Mouse (Mus musculus) gastrocnemius, adult 2 months (tissue): ENCODE measurements around the gene Tulp1. TPM values are rescaled to one million over a fixed set of nuclear protein-coding genes. Genes with fewer than 3 reads are reported as not detected.

ENCODE experiments used
- DNase-seq: peaks from one replicate; pipeline ENCODE4 v3.0.0; 2022
- H3K27ac ChIP-seq: fragments of 200-600 bp; 2 replicates; pipeline ENCODE4 v1.8.1; 2022; ENCODE audit warnings: mild to moderate bottlenecking
- H3K4me3 ChIP-seq: fragments of 200-600 bp; 2 replicates; pipeline ENCODE4 v1.8.1; 2022; ENCODE audit warnings: mild to moderate bottlenecking, moderate library complexity
- CTCF ChIP-seq: fragments of 200-600 bp; IDR thresholded peaks from 2 replicates; pipeline ENCODE4 v1.8.1; 2022; ENCODE audit warnings: antibody characterized with exemption, mild to moderate bottlenecking, moderate library complexity
- intact Hi-C: fragments of 180-260 bp; cut with DNase I; formaldehyde crosslinking; loops from one replicate; pipeline ENCODE4 v1.15.1; 2025
- total RNA-seq, 2 experiments: library from RNA; stranded (reverse); gene quantifications; 2 replicates each; pipeline ENCODE4 v1.2.3; 2021

Gene Tulp1
- total RNA-seq, 2 experiments from 2014 or later, result not detected

DNA sequence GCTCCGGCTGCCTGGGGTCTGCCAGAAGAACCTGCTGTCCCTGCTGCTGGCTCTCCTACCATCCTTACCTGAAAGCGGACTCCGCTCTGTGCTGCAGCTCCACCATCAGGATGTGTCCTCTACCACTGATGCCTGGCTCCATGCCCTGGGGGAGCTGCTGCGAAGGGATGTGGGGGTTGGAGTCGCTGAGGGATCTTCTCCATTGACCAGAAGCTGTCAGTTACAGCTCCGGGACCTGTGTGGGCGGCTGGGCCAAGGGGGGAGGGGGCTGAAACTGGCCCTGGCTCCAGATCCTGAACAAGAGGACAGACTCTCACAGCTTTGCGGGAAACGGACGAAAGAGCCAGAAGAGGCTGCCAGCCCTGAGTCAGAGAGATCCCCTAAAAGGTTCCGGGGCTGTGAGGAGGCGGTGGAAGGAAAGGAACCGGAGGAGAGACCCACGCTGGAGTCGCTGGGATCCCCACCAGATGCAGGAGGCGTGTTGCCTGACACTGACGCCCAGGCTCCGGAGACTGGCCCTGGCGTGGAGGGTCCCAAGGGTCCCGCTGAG lies 49.3 kb downstream of the Tulp1 start:
- Histone ChIP-seq H3K27ac (no peak overlapping the region), H3K4me3 (no peak overlapping the region)
- no peak for TF ChIP-seq CTCF
- no peak for DNase-seq
- intact Hi-C loops, result no loop called here

DNA sequence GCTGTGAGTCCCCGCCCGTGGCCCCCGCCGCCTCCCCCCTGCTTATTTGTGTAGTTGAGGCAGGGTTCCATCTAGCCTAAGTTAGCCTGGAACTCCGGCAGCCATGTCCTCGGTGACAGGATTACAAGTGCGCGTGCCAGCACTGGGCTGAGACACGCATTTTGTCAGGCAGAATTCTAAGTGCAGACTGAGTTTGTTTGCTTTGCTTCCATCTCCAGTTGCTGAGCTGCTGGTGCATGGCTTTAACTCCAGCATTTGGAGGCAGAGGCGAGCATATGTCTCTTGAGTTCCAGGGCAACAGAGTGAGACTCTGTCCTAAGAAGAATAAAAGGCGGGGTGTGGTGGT lies 51.2 kb downstream of the Tulp1 start:
- H3K27ac ChIP-seq, result peak overlapping the region; percentile 96
- intact Hi-C loops, result no loop called here
- TF ChIP-seq CTCF, result no peak
- peak overlapping the region; percentile 95 for H3K4me3 ChIP-seq
- DNase-seq, result peak; percentile 66

DNA sequence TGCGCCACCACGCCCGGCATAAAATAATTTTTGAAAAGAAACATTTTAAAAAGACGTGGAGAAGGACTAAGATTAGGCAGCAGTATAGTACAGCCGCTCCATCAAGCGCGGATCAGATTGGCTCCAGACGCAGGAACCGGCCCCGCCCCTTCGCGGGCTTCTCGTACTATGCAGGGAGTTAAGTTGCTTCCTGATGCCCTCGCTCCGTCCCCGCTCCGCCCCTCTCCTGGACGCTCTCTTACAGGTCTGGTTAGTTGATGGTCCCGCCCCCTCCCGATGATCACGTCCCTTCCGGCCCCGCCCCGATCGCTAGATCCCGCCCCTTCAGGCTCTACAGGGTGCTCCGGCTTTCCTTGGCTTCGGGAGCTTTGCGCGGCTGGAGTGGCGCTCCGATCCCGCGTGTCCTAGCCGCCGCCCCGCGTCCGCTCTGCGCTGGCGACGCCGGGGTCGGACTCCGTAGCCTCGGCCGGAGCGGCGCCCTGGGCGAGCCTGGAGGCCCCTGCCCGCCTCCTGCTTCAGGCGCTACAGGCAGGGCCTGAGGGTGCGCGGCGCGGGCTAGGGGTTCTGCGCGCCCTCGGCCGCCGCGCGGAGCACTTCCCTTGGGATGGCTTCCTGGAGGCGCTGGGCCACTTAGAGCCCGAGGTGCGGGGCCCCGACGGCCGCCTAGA lies 51.7 kb downstream of the Tulp1 start, which contains the start of gene Fance:
TSS of gene Fance (plus strand) at position 308 of the 668 bp plus-strand sequence.
- peak; percentile 98 for DNase-seq
- no peak for TF ChIP-seq CTCF
- Histone ChIP-seq H3K4me3 (peak within 1 kb of the TSS; percentile 95), H3K27ac (peak within 1 kb of the TSS; percentile 96)
- intact Hi-C loops, result no loop called here

DNA sequence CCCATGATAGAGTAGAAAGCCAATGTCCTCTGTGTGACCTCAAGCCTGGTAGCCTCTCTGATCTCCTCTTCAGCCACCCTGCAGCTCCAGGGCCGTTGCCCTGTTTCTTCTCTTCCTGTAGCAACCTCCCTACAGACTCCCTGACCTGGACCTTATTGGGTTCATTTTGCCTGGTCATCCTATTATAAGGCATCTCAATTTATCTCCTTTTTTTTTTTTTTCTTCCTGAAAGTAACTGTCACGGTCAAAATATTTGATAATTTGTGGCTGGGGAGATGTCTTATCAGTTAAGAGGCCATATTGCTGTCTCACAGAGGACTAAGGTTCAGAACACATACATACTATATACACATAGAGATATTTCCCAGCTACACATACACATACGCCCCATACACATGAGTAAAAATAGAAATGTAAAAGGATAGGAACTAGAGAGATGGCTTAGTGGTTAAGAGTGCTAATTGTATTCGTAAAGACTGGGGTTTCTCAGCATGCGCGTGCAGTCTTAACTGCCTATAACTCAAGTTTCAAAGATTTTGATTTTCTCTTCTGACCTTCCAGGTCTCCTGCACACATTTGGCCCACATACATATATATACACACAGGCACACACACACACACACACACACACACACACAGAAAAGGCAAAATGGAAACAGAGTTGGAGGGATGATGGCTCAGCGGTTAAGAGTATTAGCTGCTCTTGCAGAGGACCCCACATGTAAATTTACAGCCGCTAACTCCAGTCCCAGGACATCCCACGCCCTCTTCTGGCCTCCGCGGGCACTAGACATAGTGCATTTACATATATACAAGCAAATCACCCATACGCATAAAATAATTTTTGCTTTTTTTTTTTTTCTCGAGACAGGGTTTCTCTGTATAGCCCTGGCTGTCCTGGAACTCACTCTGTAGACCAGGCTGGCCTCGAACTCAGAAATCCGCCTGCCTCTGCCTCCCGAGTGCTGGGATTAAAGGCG lies 52.5 kb downstream of the Tulp1 start:
- Histone ChIP-seq H3K4me3 (peak overlapping the region; percentile 95), H3K27ac (peak overlapping the region; percentile 81)
- intact Hi-C loops, result no loop called here
- peak; percentile 62 for DNase-seq
- peak; percentile 44 for TF ChIP-seq CTCF

DNA sequence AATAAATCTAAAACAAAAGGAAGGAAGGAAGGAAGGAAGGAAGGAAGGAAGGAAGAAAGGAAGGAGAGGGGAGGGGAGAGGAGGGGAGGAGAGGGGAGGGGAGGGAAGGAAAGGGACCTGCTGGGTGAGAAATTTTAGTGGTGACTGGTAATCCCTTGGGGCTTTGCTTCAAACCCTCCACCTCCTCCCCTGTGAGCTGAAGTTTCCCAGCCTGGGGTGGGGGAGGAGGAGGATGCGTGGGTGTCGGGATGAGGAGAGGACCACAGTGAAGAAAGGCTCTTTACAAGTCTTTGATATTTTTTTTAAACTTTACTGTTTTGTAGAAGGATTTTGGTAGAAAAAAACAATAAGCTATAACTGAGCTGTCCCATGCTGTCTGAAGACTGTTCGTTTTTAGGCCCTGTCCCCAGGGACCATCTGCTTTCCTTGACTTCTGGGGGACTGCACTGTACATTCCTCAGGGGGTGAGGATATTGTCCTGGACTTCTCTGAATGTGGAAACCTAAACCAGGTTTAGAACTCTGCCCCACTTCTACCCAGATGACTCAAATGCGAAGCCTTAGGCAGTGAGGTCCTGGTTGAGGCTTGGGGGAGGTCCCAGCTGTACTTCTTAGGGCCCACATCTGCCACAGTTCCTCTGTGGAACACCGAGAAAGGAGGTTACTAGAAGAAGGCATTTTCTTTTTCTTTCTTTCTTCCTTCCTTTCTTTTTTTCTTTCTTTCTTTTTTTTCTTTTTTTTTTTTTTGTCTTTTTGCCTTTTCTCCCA lies 53.5 kb downstream of the Tulp1 start:
- intact Hi-C loops, result no loop called here
- Histone ChIP-seq H3K27ac (no peak overlapping the region), H3K4me3 (no peak overlapping the region)
- no peak for DNase-seq
- TF ChIP-seq CTCF, result no peak

DNA sequence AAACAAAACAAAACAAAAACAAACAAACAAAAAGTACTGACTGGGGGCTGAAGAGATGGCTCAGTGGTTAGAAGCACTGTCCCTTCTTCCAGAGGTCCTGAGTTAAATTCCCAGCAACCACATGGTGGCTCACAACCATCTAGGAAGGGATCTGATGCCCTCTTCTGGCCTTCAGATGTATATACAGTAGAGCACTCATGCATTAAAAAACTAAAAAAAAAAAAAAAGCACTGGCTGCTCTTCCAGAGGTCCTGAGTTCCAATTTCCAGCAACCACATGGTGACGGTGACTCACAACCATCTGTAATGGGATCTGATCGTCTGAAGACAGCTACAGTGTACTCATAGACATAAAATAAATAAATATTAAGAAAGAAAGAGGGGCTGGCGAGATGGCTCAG lies 54.2 kb downstream of the Tulp1 start:
- intact Hi-C loops, result no loop called here
- Histone ChIP-seq H3K4me3 (no peak overlapping the region), H3K27ac (no peak overlapping the region)
- no peak for TF ChIP-seq CTCF
- no peak for DNase-seq

DNA sequence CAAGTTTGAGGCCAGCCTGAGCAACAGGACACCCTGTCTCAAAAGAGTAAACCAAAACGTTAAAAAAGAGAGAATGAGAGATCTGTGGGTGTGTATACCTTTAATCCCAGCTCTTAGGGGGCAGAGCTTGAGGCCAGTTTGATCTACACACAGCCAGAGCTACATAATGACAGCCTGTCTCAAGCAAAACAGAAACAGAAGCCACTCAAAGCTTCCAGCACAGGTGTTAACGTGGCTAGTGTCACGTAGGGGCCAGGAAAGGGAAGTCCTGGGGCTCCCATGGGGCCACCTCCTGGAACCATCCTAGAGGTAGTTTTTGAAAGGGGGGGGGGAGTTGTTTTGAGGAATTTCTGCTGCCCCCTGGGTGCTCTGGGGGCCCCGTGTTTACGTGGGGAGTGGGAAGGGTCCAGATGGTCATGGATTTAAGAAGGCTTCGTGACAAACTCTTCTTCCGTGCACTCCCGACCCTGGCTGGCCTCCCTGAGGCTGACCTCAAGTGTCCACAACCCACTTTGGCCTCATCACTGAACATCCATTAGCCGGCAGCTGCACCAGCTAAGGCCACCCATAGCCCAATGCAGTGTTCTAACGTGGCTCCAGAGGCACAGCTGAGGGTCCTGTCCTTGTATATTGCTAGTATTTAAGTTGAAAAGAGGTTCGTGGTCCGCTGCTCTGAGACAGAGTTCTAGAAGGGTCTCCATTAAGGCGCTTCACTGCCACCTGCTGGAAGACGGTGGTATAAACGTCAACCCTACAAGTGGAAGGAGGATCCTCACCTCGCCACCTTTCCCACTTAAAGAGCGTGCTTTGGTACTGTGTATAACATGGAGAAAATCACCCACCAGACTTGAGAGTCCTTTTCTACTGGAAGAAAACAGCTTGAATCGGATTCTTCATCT lies 56.5 kb downstream of the Tulp1 start:
- intact Hi-C loops, result loop anchor here (1.0 kb wide), 1 partner anchor 82 kb away; no protein-coding TSS in a partner anchor
- Histone ChIP-seq H3K27ac (peak overlapping the region; percentile 59), H3K4me3 (peak overlapping the region; percentile 63)
- DNase-seq, result peak; percentile 91
- TF ChIP-seq CTCF, result peak; percentile 93

DNA sequence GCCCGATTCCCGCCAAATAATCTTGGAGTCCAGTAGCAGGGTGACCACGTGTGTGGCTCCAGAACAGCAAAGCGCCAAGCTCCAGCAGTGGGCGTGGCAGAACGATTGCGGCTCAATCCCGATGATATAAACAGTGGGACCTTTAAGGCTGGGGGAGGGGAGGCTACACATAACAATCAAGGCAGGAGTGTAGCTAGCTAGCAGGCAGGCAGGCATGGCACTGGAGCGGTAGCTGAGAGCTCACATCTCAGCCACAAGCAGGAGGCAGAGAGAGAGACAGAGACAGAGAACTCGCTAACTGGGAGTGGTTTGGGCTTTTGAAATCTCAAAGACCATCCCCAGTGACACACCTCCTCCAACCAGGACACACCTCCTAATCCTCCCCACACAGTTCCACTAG lies 59.9 kb downstream of the Tulp1 start:
- no peak for DNase-seq
- H3K27ac ChIP-seq, result no peak overlapping the region
- no peak for TF ChIP-seq CTCF
- intact Hi-C loops, result no loop called here
- H3K4me3 ChIP-seq, result no peak overlapping the region

Other genes starting within 250 kb of the Tulp1 start
- gene Scube3, start 223.1 kb downstream of the Tulp1 start, total RNA-seq, result under 1 TPM; 0.17 to 0.20 TPM
- gene Zfp523, start 188.1 kb downstream of the Tulp1 start, total RNA-seq, result 10 to 100 TPM; 12.9 to 13.9 TPM
- 1 to 10 TPM; 1.5 to 1.6 TPM for gene Def6, start 157.4 kb downstream of the Tulp1 start, total RNA-seq
- 10 to 100 TPM; 29.1 to 30.7 TPM for gene Ppard, start 132.5 kb downstream of the Tulp1 start, total RNA-seq
- 10 to 100 TPM in 1 of 2 experiments, 1 to 10 TPM in 1; 9.4 to 11.2 TPM for gene Fance, start 51.7 kb downstream of the Tulp1 start, total RNA-seq
- 100 to 1,000 TPM; 382 to 410 TPM for gene Rpl10a, start 36.8 kb downstream of the Tulp1 start, total RNA-seq
- 1 to 10 TPM; 6.9 to 7.4 TPM for gene Tead3, start 14.4 kb downstream of the Tulp1 start, total RNA-seq
- gene Fkbp5, start 152.3 kb upstream of the Tulp1 start, total RNA-seq, result 100 to 1,000 TPM; 106 to 153 TPM
- gene Armc12, start 165.6 kb upstream of the Tulp1 start, total RNA-seq, result not detected
- not detected for gene Clpsl2, start 184.2 kb upstream of the Tulp1 start, total RNA-seq
- not detected for gene Clps, start 195.5 kb upstream of the Tulp1 start, total RNA-seq
- gene Lhfpl5, start 210.4 kb upstream of the Tulp1 start, total RNA-seq, result not detected